18 mouse cellular contexts compared by ENCODE assay signal in the genomic region with DNA sequence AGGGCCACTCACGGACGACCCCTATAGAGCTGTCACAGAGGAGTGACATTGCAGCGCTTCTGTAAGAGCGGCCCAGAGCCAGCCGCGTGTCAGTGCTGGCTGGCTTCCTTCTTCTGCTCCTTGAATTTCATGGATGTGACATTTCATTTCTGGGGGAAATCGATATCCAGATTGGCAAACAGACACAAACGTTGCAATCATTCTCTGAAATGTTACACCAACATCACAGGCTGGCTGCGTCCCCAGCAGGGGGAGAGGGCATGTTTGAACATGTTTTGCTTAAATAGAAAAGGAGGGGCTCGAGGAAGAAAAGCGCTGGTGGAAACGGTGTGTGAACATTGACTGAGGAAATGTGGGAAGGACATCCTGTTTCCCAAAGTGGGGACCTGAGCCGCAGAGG.
DNase-seq lines count a peak whose midpoint lies in the region; ATAC-seq and TF ChIP-seq lines count a peak whose summit lies in the region.
"Had no signal": no experiment of that assay in that cellular context is flagged by ENCODE, and none has a peak within 500 bp of the region (broad histone marks: within the 10 kb centered on the region; RNA-seq: fewer than 3 reads in every experiment).

No protein-coding gene starts in this region.

- H3K27ac ChIP-seq in forebrain, postnatal 0 days (ENCODE audit: low read depth, low read length): no peak overlapping the region
- no peak overlapping the region for H3K27ac ChIP-seq in forebrain, embryonic 15.5 days (replicated peaks)
- H3K27ac ChIP-seq in liver, postnatal 0 days (ENCODE audit: low read depth): no peak overlapping the region
- H3K27ac ChIP-seq in liver, embryonic 11.5 days (ENCODE audit: low read depth, low read length): no peak overlapping the region
- H3K27ac ChIP-seq in embryonic facial prominence, embryonic 14.5 days (replicated peaks; ENCODE audit: low read depth, low read length): no peak overlapping the region
- H3K27ac ChIP-seq: forebrain, embryonic 12.5 days; heart, embryonic 13.5 days; hindbrain, embryonic 15.5 days had no signal

- H3K4me2 ChIP-seq in forebrain, postnatal 0 days (ENCODE audit: low read depth): no peak overlapping the region
- no peak overlapping the region for H3K4me2 ChIP-seq in forebrain, embryonic 15.5 days (replicated peaks)
- no peak overlapping the region for H3K4me2 ChIP-seq in liver, postnatal 0 days (ENCODE audit: low read depth, low read length)
- H3K4me2 ChIP-seq in liver, embryonic 11.5 days: no peak overlapping the region
- no peak overlapping the region for H3K4me2 ChIP-seq in embryonic facial prominence, embryonic 14.5 days (ENCODE audit: low read depth, low read length)
- H3K4me2 ChIP-seq: forebrain, embryonic 12.5 days; heart, embryonic 13.5 days; hindbrain, embryonic 15.5 days had no signal

- 0 out of 2 replicates have a peak, but pooled peaks have one; percentile 16 for ATAC-seq in forebrain, postnatal 0 days
- ATAC-seq in forebrain, embryonic 15.5 days (replicated peaks): no peak
- ATAC-seq in liver, postnatal 0 days: peak; percentile 62; the same call in 1 of the 2 replicates
- no peak for ATAC-seq in liver, embryonic 11.5 days (replicated peaks; ENCODE audit: low FRiP score)
- ATAC-seq in embryonic facial prominence, embryonic 14.5 days (ENCODE audit: low read depth): no peak

- no peak overlapping the region for H3K9ac ChIP-seq in forebrain, postnatal 0 days
- H3K9ac ChIP-seq in forebrain, embryonic 15.5 days (replicated peaks): no peak overlapping the region
- no peak overlapping the region for H3K9ac ChIP-seq in liver, postnatal 0 days (replicated peaks)
- H3K9ac ChIP-seq in liver, embryonic 11.5 days (ENCODE audit: low read depth, low read length): no peak overlapping the region
- no peak overlapping the region for H3K9ac ChIP-seq in embryonic facial prominence, embryonic 14.5 days (ENCODE audit: low read depth, low read length)
- H3K9ac ChIP-seq: forebrain, embryonic 12.5 days; heart, embryonic 13.5 days; hindbrain, embryonic 15.5 days had no signal

- H3K4me3 ChIP-seq in forebrain, postnatal 0 days (ENCODE audit: low read depth, low read length): no peak overlapping the region
- H3K4me3 ChIP-seq in forebrain, embryonic 15.5 days: no peak overlapping the region
- no peak overlapping the region for H3K4me3 ChIP-seq in liver, postnatal 0 days (ENCODE audit: low read depth, low read length)
- no peak overlapping the region for H3K4me3 ChIP-seq in liver, embryonic 11.5 days (ENCODE audit: low read depth, low read length)
- H3K4me3 ChIP-seq in embryonic facial prominence, embryonic 14.5 days (ENCODE audit: low read depth, low read length): no peak overlapping the region
- H3K4me3 ChIP-seq: forebrain, embryonic 12.5 days; heart, embryonic 13.5 days; hindbrain, embryonic 15.5 days had no signal

- H3K36me3 ChIP-seq in forebrain, postnatal 0 days (ENCODE audit: insufficient read depth): no peaks in the 10 kb centered on the region
- H3K36me3 ChIP-seq in forebrain, embryonic 15.5 days: no peaks in the 10 kb centered on the region
- H3K36me3 ChIP-seq in liver, postnatal 0 days (replicated peaks; ENCODE audit: insufficient read depth, low read length): no peaks in the 10 kb centered on the region
- H3K36me3 ChIP-seq in liver, embryonic 11.5 days (ENCODE audit: control insufficient read depth, insufficient read depth, low read length): no peaks in the 10 kb centered on the region
- H3K36me3 ChIP-seq in embryonic facial prominence, embryonic 14.5 days (ENCODE audit: control insufficient read depth, insufficient read depth, low read length): no peaks in the 10 kb centered on the region
- H3K36me3 ChIP-seq: forebrain, embryonic 12.5 days; heart, embryonic 13.5 days; hindbrain, embryonic 15.5 days had no signal

- no peaks in the 10 kb centered on the region for H3K9me3 ChIP-seq in forebrain, postnatal 0 days (ENCODE audit: low read length)
- no peaks in the 10 kb centered on the region for H3K9me3 ChIP-seq in forebrain, embryonic 15.5 days
- H3K9me3 ChIP-seq in liver, postnatal 0 days (ENCODE audit: low read length): no peaks in the 10 kb centered on the region
- no peaks in the 10 kb centered on the region for H3K9me3 ChIP-seq in liver, embryonic 11.5 days (ENCODE audit: control insufficient read depth, low read length)
- H3K9me3 ChIP-seq in embryonic facial prominence, embryonic 14.5 days (ENCODE audit: control insufficient read depth, low read length): no peaks in the 10 kb centered on the region
- H3K9me3 ChIP-seq: forebrain, embryonic 12.5 days; hindbrain, embryonic 15.5 days had no signal

- H3K4me1 ChIP-seq in forebrain, postnatal 0 days (ENCODE audit: insufficient read depth): no peaks in the 10 kb centered on the region
- no peaks in the 10 kb centered on the region for H3K4me1 ChIP-seq in forebrain, embryonic 15.5 days
- H3K4me1 ChIP-seq in liver, postnatal 0 days (ENCODE audit: insufficient read depth): no peaks in the 10 kb centered on the region
- no peaks in the 10 kb centered on the region for H3K4me1 ChIP-seq in liver, embryonic 11.5 days (replicated peaks; ENCODE audit: control insufficient read depth, insufficient read depth, low read length)
- H3K4me1 ChIP-seq in embryonic facial prominence, embryonic 14.5 days (ENCODE audit: control insufficient read depth, insufficient read depth, low read length): no peaks in the 10 kb centered on the region
- H3K4me1 ChIP-seq: heart, embryonic 13.5 days; hindbrain, embryonic 15.5 days had no signal

- no peaks in the 10 kb centered on the region for H3K27me3 ChIP-seq in forebrain, postnatal 0 days (ENCODE audit: insufficient read depth, low read length)
- H3K27me3 ChIP-seq in forebrain, embryonic 15.5 days: no peaks in the 10 kb centered on the region
- no peaks in the 10 kb centered on the region for H3K27me3 ChIP-seq in liver, postnatal 0 days (ENCODE audit: insufficient read depth, low read length)
- no peaks in the 10 kb centered on the region for H3K27me3 ChIP-seq in liver, embryonic 11.5 days (replicated peaks; ENCODE audit: control insufficient read depth, insufficient read depth, low read length)
- H3K27me3 ChIP-seq in embryonic facial prominence, embryonic 14.5 days (replicated peaks; ENCODE audit: control insufficient read depth, insufficient read depth, low read length): no peaks in the 10 kb centered on the region
- H3K27me3 ChIP-seq: CH12.LX; hindbrain, embryonic 15.5 days had no signal

- WGBS in forebrain, postnatal 0 days: 56% methylated on average over 13 of the region's 13 CpGs
- WGBS in forebrain, embryonic 15.5 days: 61% methylated on average over 13 of the region's 13 CpGs
- WGBS in liver, postnatal 0 days (ENCODE audit: insufficient replicate concordance): 58% methylated on average over 13 of the region's 13 CpGs
- WGBS in liver, embryonic 11.5 days: 66% methylated on average over 13 of the region's 13 CpGs
- WGBS in embryonic facial prominence, embryonic 14.5 days: 47% methylated on average over 13 of the region's 13 CpGs

- TF ChIP-seq EP300 in liver, postnatal 0 days (IDR thresholded peaks at IDR 0.05; ENCODE audit: low read depth): no peak

- TF ChIP-seq CTCF in forebrain, postnatal 0 days (IDR thresholded peaks at IDR 0.05; ENCODE audit: low read depth): no peak; the same call in 1 of the 2 replicates
- no peak for TF ChIP-seq CTCF in liver, postnatal 0 days (IDR thresholded peaks at IDR 0.05; ENCODE audit: low read depth)

- peak; percentile 38 for DNase-seq in forebrain, postnatal 0 days
- peak; percentile 32 for DNase-seq in liver, postnatal 0 days
- no peak for DNase-seq in liver, embryonic 11.5 days (ENCODE audit: low spot score)
- peak; percentile 28 for DNase-seq in R1 (ENCODE audit: low read depth, low spot score)
- DNase-seq in embryonic facial prominence, embryonic 14.5 days (ENCODE audit: low spot score): peak; percentile 34
- no peak for DNase-seq in urinary bladder, postnatal 4 days (ENCODE audit: low spot score in 2 of 2)
- DNase-seq: adrenal gland, postnatal 10 days; cerebellum, adult 18-20 months; cerebellum, adult 9-11 months; cerebellum, postnatal 36 days; gastrocnemius, postnatal 36 days; heart, adult 11 months; heart, postnatal 36 days had no signal

Comparison
In these comparisons a context has a peak if more than half of its experiments do, and no peak if none do; other contexts are left out.
1. ATAC-seq: peak in forebrain, postnatal 0 days (single experiment) and liver, postnatal 0 days (single experiment); none in forebrain, embryonic 15.5 days (single experiment), liver, embryonic 11.5 days (single experiment) and embryonic facial prominence, embryonic 14.5 days (single experiment).
2. DNase-seq: peak in forebrain, postnatal 0 days (single experiment), liver, postnatal 0 days (single experiment), R1 (single experiment) and embryonic facial prominence, embryonic 14.5 days (single experiment); none in liver, embryonic 11.5 days (single experiment) and urinary bladder, postnatal 4 days (0 of 2).